Mouse (Mus musculus) intestine, postnatal 0 days (tissue): ENCODE results near the gene Nupr1. TPM values are rescaled to one million over a fixed set of nuclear protein-coding genes. Genes with fewer than 3 reads are reported as not detected.
"Not testable (repeated sequence)": the region's sequence is repeated elsewhere in the genome, so short reads cannot be mapped to it uniquely, and the experiment has no call there.

Experiments used
- ATAC-seq: fragments of 200-750 bp; cut with Nextera tagmentation; 2 replicates; pipeline ENCODE4 v1.8.0; 2017; ENCODE audit warnings: mild to moderate bottlenecking, moderate TSS enrichment, moderate library complexity
- H3K27ac ChIP-seq: fragments of 300-500 bp; sonication (generic); 2 replicates; pipeline ENCODE4 v1.5.1; 2014; ENCODE audit warnings: mild to moderate bottlenecking, low read depth, low read length, moderate library complexity
- H3K27me3 ChIP-seq: fragments of 300-500 bp; sonication (generic); replicated peaks from 2 replicates; pipeline ENCODE4 v1.6.1; 2014; ENCODE audit warnings: low read length, mixed read lengths; ENCODE audit not compliant: control insufficient read depth, insufficient read depth
- H3K36me3 ChIP-seq: fragments of 300-500 bp; sonication (generic); 2 replicates; pipeline ENCODE4 v1.6.1; 2014; ENCODE audit warnings: mild to moderate bottlenecking, moderate library complexity; ENCODE audit not compliant: control insufficient read depth, insufficient read depth
- H3K4me1 ChIP-seq: fragments of 300-500 bp; sonication (generic); replicated peaks from 2 replicates; pipeline ENCODE4 v1.6.1; 2014; ENCODE audit warnings: antibody characterized with exemption, low read length, mixed read lengths; ENCODE audit not compliant: control insufficient read depth, insufficient read depth
- H3K4me2 ChIP-seq: fragments of 300-500 bp; sonication (generic); replicated peaks from 2 replicates; pipeline ENCODE4 v1.6.1; 2014; ENCODE audit warnings: low read depth, mild to moderate bottlenecking, moderate library complexity
- H3K4me3 ChIP-seq: fragments of 300-500 bp; sonication (generic); 2 replicates; pipeline ENCODE4 v1.5.1; 2014; ENCODE audit warnings: low read depth, low read length
- H3K9ac ChIP-seq: fragments of 300-500 bp; sonication (generic); 2 replicates; pipeline ENCODE4 v1.6.1; 2014; ENCODE audit warnings: mild to moderate bottlenecking, low read depth, low read length
- H3K9me3 ChIP-seq: fragments of 300-500 bp; sonication (generic); 2 replicates; pipeline ENCODE4 v1.6.1; 2016; ENCODE audit warnings: mixed run types; ENCODE audit not compliant: control insufficient read depth
- CTCF ChIP-seq: sonication (generic); IDR thresholded peaks from 2 replicates; pipeline ENCODE4 v1.5.1; 2016; ENCODE audit warnings: low read depth, mild to moderate bottlenecking, control low read depth, antibody characterized with exemption, moderate library complexity
- WGBS: fragments of 180-500 bp; shearing (Covaris S2); extraction: QIAGEN DNeasy Blood & Tissue Kit; methylation state at CpG from one replicate; pipeline ENCODE4 v1.1.7; 2014; 5-methylcytosine and 5-hydroxymethylcytosine counted together
- polyA plus RNA-seq: library from polyadenylated mRNA; unstranded; fragments of >200 nt; fragmentation: Nextera tagmentation; extraction: Ambion mirVana; gene quantifications from 2 replicates; pipeline ENCODE4 v1.2.1, GENCODE M21; 2015

Gene Nupr1
- polyA plus RNA-seq, 1 experiment from 2014 or later: 30.8 TPM

DNA sequence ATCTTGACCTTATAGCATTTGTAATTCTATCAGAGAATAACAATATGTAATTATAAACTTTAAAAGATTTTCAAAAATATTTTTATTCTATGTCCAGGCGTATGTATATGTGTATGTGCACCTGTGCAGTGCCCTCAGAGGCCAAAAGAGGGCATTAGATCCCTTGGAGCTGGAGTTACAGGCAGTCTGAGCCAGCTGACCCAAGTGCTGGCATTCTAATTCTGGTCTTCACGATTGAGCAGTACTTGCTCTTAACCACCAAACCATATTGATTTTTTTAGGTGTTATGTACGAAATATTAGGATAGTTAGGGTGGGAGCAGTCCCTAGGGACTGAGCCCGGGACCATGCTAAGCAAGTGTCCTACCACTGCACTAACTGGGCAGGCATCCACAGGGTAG is 17.8 kb upstream of the Nupr1 start:
- no peak overlapping the region for H3K9ac ChIP-seq
- no peaks in the 10 kb centered on the region for H3K4me1 ChIP-seq
- H3K27ac ChIP-seq: no peak overlapping the region
- peak; percentile 46 for TF ChIP-seq CTCF
- no peaks in the 10 kb centered on the region for H3K27me3 ChIP-seq
- no peaks in the 10 kb centered on the region for H3K36me3 ChIP-seq
- no peak overlapping the region for H3K4me3 ChIP-seq
- ATAC-seq: no peak
- H3K4me2 ChIP-seq: peak overlapping the region; percentile 72; the same call in 1 of the 2 replicates
- H3K9me3 ChIP-seq: no peaks in the 10 kb centered on the region
- WGBS: 76% methylated on average over 4 of the region's 4 CpGs

DNA sequence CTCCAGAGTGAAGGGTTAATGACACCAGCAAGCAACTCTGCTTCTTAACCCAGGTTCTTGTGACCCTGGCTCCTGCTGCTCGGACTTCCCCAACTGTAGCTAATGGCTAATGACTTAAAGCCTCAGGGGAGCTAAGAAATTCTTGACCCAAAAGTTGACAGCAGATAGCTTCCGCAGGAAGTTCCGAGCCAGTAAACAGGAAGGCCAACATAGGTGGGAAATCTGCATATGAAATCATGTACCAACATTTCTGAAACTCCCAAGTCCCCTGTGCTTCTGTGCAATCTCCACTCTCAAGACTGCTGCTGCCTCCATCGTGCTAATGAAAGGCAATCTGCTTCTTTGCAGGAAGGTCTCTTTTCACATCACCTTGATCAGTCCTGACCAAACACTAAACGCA is 15.0 kb upstream of the Nupr1 start:
- Histone ChIP-seq H3K27ac (peak overlapping the region; percentile 8; the same call in 1 of the 2 replicates), H3K27me3 (no peaks in the 10 kb centered on the region), H3K4me3 (no peak overlapping the region), H3K4me2 (no peak overlapping the region), H3K4me1 (no peaks in the 10 kb centered on the region), H3K9ac (no peak overlapping the region), H3K9me3 (no peaks in the 10 kb centered on the region), H3K36me3 (no peaks in the 10 kb centered on the region)
- WGBS: 68% methylated on average over 5 of the region's 5 CpGs
- no peak for ATAC-seq
- no peak for TF ChIP-seq CTCF

DNA sequence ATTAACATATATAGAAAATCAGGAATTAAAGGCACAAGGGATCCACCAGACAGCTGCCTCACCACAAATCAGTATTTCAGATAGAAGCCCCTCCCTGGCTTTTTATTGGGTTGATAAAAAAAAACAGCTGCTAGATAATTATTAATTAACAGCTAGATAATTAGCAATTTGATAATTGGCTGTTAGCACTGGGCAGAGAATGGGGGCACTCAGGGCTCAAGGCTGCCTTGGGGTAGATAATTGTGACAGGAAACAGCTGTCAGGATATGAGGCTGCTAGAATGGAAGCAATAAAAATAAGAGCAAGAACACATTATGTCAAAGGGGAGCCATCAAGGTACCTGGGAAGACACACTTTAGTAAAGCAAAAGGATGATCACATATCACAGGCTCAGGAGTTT is 14.3 kb upstream of the Nupr1 start:
- ATAC-seq: no peak

DNA sequence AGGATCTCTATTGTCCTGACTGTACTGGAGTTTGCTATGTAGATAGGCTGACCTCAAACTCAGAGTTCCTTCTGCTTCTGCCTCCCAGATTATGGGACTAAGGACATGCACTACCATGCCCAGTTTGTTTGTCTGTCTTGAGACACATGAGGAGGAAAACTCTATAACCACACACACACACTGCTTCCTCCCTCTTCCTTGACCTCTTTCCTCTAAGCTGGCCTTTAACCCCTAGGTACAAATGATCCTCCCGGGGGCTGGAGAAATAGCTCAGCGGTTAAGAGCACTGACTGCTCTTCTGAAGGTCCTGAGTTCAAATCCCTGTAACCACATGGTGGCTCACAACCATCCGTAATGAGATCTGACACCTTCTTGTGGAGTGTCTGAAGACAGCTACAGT is 13.7 kb upstream of the Nupr1 start:
- no peak for TF ChIP-seq CTCF
- Histone ChIP-seq H3K9ac (no peak overlapping the region), H3K9me3 (no peaks in the 10 kb centered on the region), H3K4me1 (no peaks in the 10 kb centered on the region), H3K27me3 (no peaks in the 10 kb centered on the region), H3K4me3 (no peak overlapping the region), H3K27ac (no peak overlapping the region), H3K4me2 (no peak overlapping the region), H3K36me3 (no peaks in the 10 kb centered on the region)
- ATAC-seq: no peak
- WGBS: 55% methylated on average over 3 of the region's 3 CpGs

More for the DNA sequence above, 14.3 kb upstream of the Nupr1 start:
- Histone ChIP-seq H3K9ac (no peak overlapping the region), H3K27ac (no peak overlapping the region), H3K36me3 (no peaks in the 10 kb centered on the region), H3K9me3 (no peaks in the 10 kb centered on the region), H3K4me1 (no peaks in the 10 kb centered on the region), H3K4me2 (no peak overlapping the region), H3K27me3 (no peaks in the 10 kb centered on the region), H3K4me3 (no peak overlapping the region)
- no peak for TF ChIP-seq CTCF

DNA sequence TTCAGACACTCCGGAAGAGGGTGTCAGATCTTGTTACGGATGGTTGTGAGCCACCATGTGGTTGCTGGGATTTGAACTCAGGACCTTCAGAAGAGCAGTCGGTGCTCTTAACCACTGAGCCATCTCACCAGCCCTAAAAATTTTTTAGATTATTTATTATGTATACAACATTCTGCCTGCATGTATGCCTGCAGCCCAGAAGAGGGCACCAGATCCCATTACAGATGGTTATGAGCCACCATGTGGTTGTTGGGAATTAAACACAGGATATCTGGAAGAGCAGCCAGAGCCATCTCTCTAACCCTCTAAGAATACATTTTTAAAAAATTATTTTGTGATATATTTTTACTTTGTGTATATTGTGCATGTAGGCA is 12.6 kb upstream of the Nupr1 start:
- not testable (repeated sequence) for H3K4me2 ChIP-seq, H3K27me3 ChIP-seq, H3K9ac ChIP-seq, H3K27ac ChIP-seq, H3K4me3 ChIP-seq, H3K4me1 ChIP-seq, H3K36me3 ChIP-seq, H3K9me3 ChIP-seq
- peak; percentile 84 for TF ChIP-seq CTCF
- WGBS: 55% methylated on average over 2 of the region's 3 CpGs
- ATAC-seq: peak; percentile 46

DNA sequence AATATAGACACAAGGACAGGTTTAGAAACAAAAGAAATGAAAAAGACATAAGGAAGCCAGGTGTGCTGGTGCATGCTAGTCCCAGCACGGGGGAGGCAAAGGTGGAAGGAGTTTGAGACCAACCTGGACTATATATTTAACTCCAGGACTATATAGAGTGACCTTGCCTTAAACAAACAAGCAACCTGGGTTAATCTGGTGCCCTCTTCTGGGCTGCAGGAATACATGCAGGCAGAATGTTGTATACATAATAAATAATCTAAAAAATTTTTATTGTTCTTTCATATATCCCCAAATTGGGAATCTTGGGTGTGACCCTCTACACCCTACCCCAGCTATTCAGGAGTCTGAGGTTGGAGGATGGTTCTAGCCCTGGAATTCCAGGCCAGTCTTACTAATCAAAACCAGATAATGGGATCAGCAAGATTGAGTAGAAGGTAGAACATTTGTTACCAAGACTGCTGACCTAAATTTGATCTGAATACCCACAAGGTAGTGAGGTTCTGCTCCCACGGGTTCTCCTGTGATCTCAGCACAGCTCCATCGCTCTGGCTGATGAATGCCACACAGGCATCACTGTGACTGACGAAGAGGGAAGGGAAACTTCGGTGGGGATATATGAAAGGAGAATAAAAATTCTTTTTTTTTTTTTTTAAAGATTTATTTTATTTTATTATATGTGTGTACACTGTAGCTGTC is 12.0 kb upstream of the Nupr1 start:
- WGBS: 78% methylated on average over 5 of the region's 5 CpGs
- H3K4me2 ChIP-seq: no peak overlapping the region
- peak; percentile 53 for TF ChIP-seq CTCF

More for the DNA sequence above, 12.0 kb upstream of the Nupr1 start:
- no peaks in the 10 kb centered on the region for H3K27me3 ChIP-seq
- H3K4me1 ChIP-seq: no peaks in the 10 kb centered on the region
- H3K36me3 ChIP-seq: no peaks in the 10 kb centered on the region
- no peak overlapping the region for H3K27ac ChIP-seq
- no peak overlapping the region for H3K9ac ChIP-seq
- no peak overlapping the region for H3K4me3 ChIP-seq
- ATAC-seq: peak; percentile 17; the same call in 1 of the 2 replicates
- no peaks in the 10 kb centered on the region for H3K9me3 ChIP-seq
